Mouse (Mus musculus) testis, adult 2 months (tissue): ENCODE measurements around the gene Best1. TPM values are rescaled to one million over a fixed set of nuclear protein-coding genes. Genes with fewer than 3 reads are reported as not detected.

Experiments
- H3K27ac ChIP-seq: fragments of 200-500 bp; 2 replicates; pipeline ENCODE4 v1.5.1; 2012; ENCODE audit warnings: low read depth, low read length; ENCODE audit not compliant: control insufficient read depth, insufficient read depth
- H3K27me3 ChIP-seq: fragments of 200-500 bp; 2 replicates; pipeline ENCODE4 v1.6.1; 2012; ENCODE audit warnings: mild to moderate bottlenecking, low read length, moderate library complexity; ENCODE audit not compliant: control insufficient read depth, insufficient read depth
- H3K36me3 ChIP-seq: fragments of 200-500 bp; 2 replicates; pipeline ENCODE4 v1.6.1; 2012; ENCODE audit warnings: mild to moderate bottlenecking, low read length; ENCODE audit not compliant: control insufficient read depth, insufficient read depth
- H3K4me1 ChIP-seq: fragments of 200-500 bp; 2 replicates; pipeline ENCODE4 v1.6.1; 2012; ENCODE audit warnings: low read length; ENCODE audit not compliant: control insufficient read depth, insufficient read depth
- H3K4me3 ChIP-seq: fragments of 200-500 bp; 2 replicates; pipeline ENCODE4 v1.5.1; 2012; ENCODE audit warnings: low read depth, mild to moderate bottlenecking, low read length, moderate library complexity, mixed read lengths; ENCODE audit not compliant: control insufficient read depth
- CTCF ChIP-seq: fragments of 200-500 bp; IDR thresholded peaks from 2 replicates; pipeline ENCODE4 v1.5.1; 2012; ENCODE audit warnings: low read depth, mild to moderate bottlenecking, inconsistent platforms, low read length, moderate library complexity; ENCODE audit not compliant: control insufficient read depth, insufficient read depth, insufficient replicate concordance
- POLR2A ChIP-seq: fragments of 200-500 bp; IDR thresholded peaks from 2 replicates; pipeline ENCODE4 v1.6.1; 2012; ENCODE audit warnings: low read depth, mild to moderate bottlenecking, inconsistent platforms, low read length, moderate library complexity; ENCODE audit not compliant: control insufficient read depth
- polyA plus RNA-seq: library from polyadenylated mRNA; depleted of rRNA; stranded (reverse); fragments of >200 nt; gene quantifications from 2 replicates; pipeline ENCODE4 v1.2.3, GENCODE M21; 2012

Gene Best1
- polyA plus RNA-seq, 1 experiment, result 362 TPM

- Histone ChIP-seq H3K27me3 (no peaks in the 10 kb centered on the region), H3K4me3 (no peak overlapping the region), H3K27ac (no peak overlapping the region), H3K4me1 (peaks cover 12% of the 10 kb centered on the region), H3K36me3 (no peaks in the 10 kb centered on the region)
- 0 out of 2 replicates have a peak, but pooled peaks have one; percentile 11 for TF ChIP-seq CTCF
- TF ChIP-seq POLR2A, result no peak
Measured at GRCm38 (mm10) chr19:10022414-10023303, 21.2 kb upstream of the Best1 start.

- Histone ChIP-seq H3K27me3 (no peaks in the 10 kb centered on the region), H3K4me1 (peaks cover 14% of the 10 kb centered on the region), H3K27ac (no peak overlapping the region), H3K36me3 (no peaks in the 10 kb centered on the region), H3K4me3 (no peak overlapping the region)
- TF ChIP-seq POLR2A, result no peak
- TF ChIP-seq CTCF, result no peak
Measured at GRCm38 (mm10) chr19:10021981-10022380, 20.5 kb upstream of the Best1 start.

- Histone ChIP-seq H3K27ac (no peak overlapping the region), H3K36me3 (no peaks in the 10 kb centered on the region), H3K27me3 (no peaks in the 10 kb centered on the region), H3K4me3 (no peak overlapping the region; the same call in 1 of the 2 replicates), H3K4me1 (peaks cover 12% of the 10 kb centered on the region)
- TF ChIP-seq CTCF (no peak), POLR2A (no peak)
Measured at GRCm38 (mm10) chr19:10019214-10019760, 17.9 kb upstream of the Best1 start.

GRCm38 (mm10) chr19:10018527-10018818 is 17.0 kb upstream of the Best1 start:
- H3K4me1 ChIP-seq, result peaks cover 10% of the 10 kb centered on the region
- H3K27ac ChIP-seq, result no peak overlapping the region
- H3K36me3 ChIP-seq, result no peaks in the 10 kb centered on the region
- H3K4me3 ChIP-seq, result peak overlapping the region; percentile 60
- TF ChIP-seq POLR2A (no peak), CTCF (no peak)
- no peaks in the 10 kb centered on the region for H3K27me3 ChIP-seq

GRCm38 (mm10) chr19:10017637-10018526 is 16.4 kb upstream of the Best1 start:
- Histone ChIP-seq H3K4me3 (peak overlapping the region; percentile 60), H3K27me3 (no peaks in the 10 kb centered on the region), H3K27ac (no peak overlapping the region), H3K4me1 (peaks cover 12% of the 10 kb centered on the region), H3K36me3 (no peaks in the 10 kb centered on the region)
- TF ChIP-seq CTCF (no peak), POLR2A (peak; percentile 16; the same call in 1 of the 2 replicates)

GRCm38 (mm10) chr19:10016151-10016550 is 14.7 kb upstream of the Best1 start:
- H3K36me3 ChIP-seq, result no peaks in the 10 kb centered on the region
- H3K4me1 ChIP-seq, result peaks cover 14% of the 10 kb centered on the region
- H3K4me3 ChIP-seq, result no peak overlapping the region
- TF ChIP-seq POLR2A (no peak), CTCF (no peak)
- no peaks in the 10 kb centered on the region for H3K27me3 ChIP-seq
- H3K27ac ChIP-seq, result no peak overlapping the region

GRCm38 (mm10) chr19:10015442-10015841 is 14.0 kb upstream of the Best1 start:
- TF ChIP-seq CTCF (no peak), POLR2A (no peak)
- H3K27ac ChIP-seq, result no peak overlapping the region
- H3K36me3 ChIP-seq, result no peaks in the 10 kb centered on the region
- no peaks in the 10 kb centered on the region for H3K27me3 ChIP-seq
- H3K4me3 ChIP-seq, result no peak overlapping the region
- H3K4me1 ChIP-seq, result peaks cover 14% of the 10 kb centered on the region
